Mouse (Mus musculus) midbrain, embryonic 14.5 days (tissue): Measurements from ENCODE around the gene Map3k21. TPM values are rescaled to one million over a fixed set of nuclear protein-coding genes. Genes with fewer than 3 reads are reported as not detected.
A peak's percentile ranks its signal among the peaks of the same experiment; 100 is the strongest.

ENCODE experiments used
- ATAC-seq: fragments of 200-750 bp; cut with Nextera tagmentation; 2 replicates; pipeline ENCODE4 v1.8.0; 2017; ENCODE audit warnings: moderate number of reproducible peaks, moderate library complexity; ENCODE audit not compliant: low FRiP score, low TSS enrichment
- DNase-seq: peaks from one replicate; pipeline ENCODE4 v3.0.0-alpha.2; 2015
- H3K27ac ChIP-seq: fragments of 300-500 bp; sonication (generic); replicated peaks from 2 replicates; pipeline ENCODE4 v1.5.1; 2014; ENCODE audit warnings: mild to moderate bottlenecking, low read depth, low read length, moderate library complexity
- H3K27me3 ChIP-seq: fragments of 300-500 bp; sonication (generic); 2 replicates; pipeline ENCODE4 v1.6.1; 2014; ENCODE audit warnings: low read length, control low read depth, mixed read lengths; ENCODE audit not compliant: control insufficient read depth, insufficient read depth
- H3K36me3 ChIP-seq: fragments of 300-500 bp; sonication (generic); 2 replicates; pipeline ENCODE4 v1.6.1; 2014; ENCODE audit warnings: low read length, control low read depth; ENCODE audit not compliant: control insufficient read depth, insufficient read depth
- H3K4me1 ChIP-seq: fragments of 300-500 bp; sonication (generic); 2 replicates; pipeline ENCODE4 v1.6.1; 2014; ENCODE audit warnings: mild to moderate bottlenecking, antibody characterized with exemption, low read length, control low read depth; ENCODE audit not compliant: control insufficient read depth, insufficient read depth
- H3K4me2 ChIP-seq: fragments of 300-500 bp; sonication (generic); 2 replicates; pipeline ENCODE4 v1.6.1; 2014; ENCODE audit warnings: mild to moderate bottlenecking, low read length, moderate library complexity
- H3K4me3 ChIP-seq: fragments of 300-500 bp; sonication (generic); replicated peaks from 2 replicates; pipeline ENCODE4 v1.5.1; 2014; ENCODE audit warnings: low read depth, low read length
- H3K9ac ChIP-seq: fragments of 300-500 bp; sonication (generic); replicated peaks from 2 replicates; pipeline ENCODE4 v1.6.1; 2014; ENCODE audit warnings: mild to moderate bottlenecking, low read length, moderate library complexity
- H3K9me3 ChIP-seq: fragments of 300-500 bp; sonication (generic); 2 replicates; pipeline ENCODE4 v1.6.1; 2016; ENCODE audit warnings: low read length, control low read depth, mixed read lengths; ENCODE audit not compliant: control insufficient read depth
- WGBS: fragments of 180-500 bp; shearing (Covaris S2); extraction: QIAGEN DNeasy Blood & Tissue Kit; methylation state at CpG from one replicate; pipeline ENCODE4 v1.1.7; 2014; 5-methylcytosine and 5-hydroxymethylcytosine counted together
- polyA plus RNA-seq: library from polyadenylated mRNA; unstranded; fragments of >200 nt; fragmentation: Nextera tagmentation; extraction: Ambion mirVana; gene quantifications from 2 replicates; pipeline ENCODE4 v1.2.1, GENCODE M21; 2014

Gene Map3k21
- polyA plus RNA-seq, 1 experiment from 2014 or later = 0.63 TPM

DNA sequence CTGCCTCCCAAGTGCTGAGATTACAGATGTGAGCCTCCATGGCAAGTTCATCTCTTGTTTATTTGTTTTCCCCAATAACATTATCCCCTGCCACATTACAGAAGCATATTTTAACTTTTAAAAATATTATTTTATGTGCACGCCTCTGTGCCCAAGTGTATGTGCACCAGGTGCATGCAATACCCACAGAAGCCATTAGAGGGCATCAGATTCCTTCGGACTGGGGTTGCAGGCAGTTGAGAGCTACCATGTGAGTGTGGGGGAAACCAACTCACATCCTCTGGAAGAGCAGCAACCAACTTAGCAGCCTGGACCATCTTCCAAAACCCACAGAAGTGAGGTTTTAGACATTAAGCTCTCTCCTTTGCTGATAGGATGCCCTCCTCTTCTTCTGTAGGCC, 2.9 kb upstream of the Map3k21 start:
- no peaks in the 10 kb centered on the region for H3K9me3 ChIP-seq
- H3K9ac ChIP-seq = no peak overlapping the region
- peaks cover 38% of the 10 kb centered on the region for H3K27me3 ChIP-seq
- no peak for ATAC-seq
- H3K36me3 ChIP-seq = no peaks in the 10 kb centered on the region
- 75% methylated on average over 2 of the region's 2 CpGs for WGBS
- H3K4me3 ChIP-seq = no peak overlapping the region
- no peak for DNase-seq
- no peak overlapping the region for H3K4me2 ChIP-seq
- H3K27ac ChIP-seq = no peak overlapping the region
- H3K4me1 ChIP-seq = 0 out of 2 replicates have a peak, but pooled peaks cover 11% of the 10 kb centered on the region

DNA sequence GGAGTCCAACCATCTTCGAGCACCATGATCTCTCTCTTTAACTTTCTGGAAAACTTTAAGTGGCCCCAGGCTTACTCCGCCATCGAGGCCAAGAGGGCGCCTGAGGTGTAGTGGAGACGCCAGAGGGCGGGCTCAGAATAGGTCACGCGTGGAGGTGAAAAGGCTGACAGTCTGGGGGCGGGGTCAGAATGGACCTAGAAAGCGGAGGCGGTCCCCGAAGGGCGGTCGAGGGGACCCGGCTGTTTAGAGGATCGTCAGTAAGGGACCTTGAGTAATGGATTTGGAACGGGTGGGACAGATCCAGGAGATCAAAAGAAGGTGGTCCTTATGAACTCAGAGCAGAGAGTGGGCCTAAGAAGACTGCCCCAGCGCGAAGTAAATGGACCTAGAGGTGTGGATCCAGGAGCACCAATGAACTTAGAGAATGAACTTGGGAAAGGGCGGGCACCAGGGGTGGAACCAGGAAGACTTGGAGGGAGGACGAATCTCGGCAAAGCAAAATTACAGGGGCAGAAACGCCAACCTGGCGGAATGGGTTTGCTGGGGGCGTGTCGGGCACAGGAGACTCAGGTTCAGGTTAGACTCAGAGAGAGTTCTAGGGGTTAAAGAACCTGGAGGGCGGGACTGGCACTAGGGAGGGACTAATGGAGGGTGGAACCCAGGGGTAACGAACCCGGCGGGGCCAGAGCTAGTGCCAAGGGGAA, 437 bp upstream of the Map3k21 start:
- no peak for DNase-seq
- Histone ChIP-seq H3K27me3 (peaks cover 44% of the 10 kb centered on the region), H3K4me3 (peak overlapping the region; percentile 49), H3K9ac (no peak overlapping the region), H3K4me1 (0 out of 2 replicates have a peak, but pooled peaks cover 11% of the 10 kb centered on the region), H3K27ac (no peak overlapping the region), H3K9me3 (no peaks in the 10 kb centered on the region), H3K36me3 (no peaks in the 10 kb centered on the region), H3K4me2 (peak overlapping the region; percentile 95)
- no peak for ATAC-seq
- 5% methylated on average over 30 of the region's 30 CpGs for WGBS

DNA sequence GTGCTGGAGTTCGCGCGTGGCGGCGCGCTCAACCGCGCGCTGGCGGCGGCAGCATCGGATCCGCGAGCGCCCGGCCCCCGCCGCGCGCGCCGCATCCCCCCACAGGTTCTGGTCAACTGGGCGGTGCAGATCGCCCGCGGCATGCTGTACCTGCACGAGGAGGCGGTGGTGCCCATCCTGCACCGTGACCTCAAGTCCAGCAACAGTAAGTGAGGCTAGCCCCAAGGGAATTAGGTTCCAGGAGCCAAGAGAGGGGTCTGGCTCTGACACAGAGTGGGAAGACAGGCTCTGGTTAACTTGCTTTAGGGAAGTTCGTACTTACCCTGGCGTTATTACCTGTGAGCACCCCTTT, 955 bp downstream of the Map3k21 start:
- no peak for ATAC-seq
- WGBS = 3% methylated on average over 31 of the region's 31 CpGs
- H3K27me3 ChIP-seq = peaks cover 44% of the 10 kb centered on the region

DNA sequence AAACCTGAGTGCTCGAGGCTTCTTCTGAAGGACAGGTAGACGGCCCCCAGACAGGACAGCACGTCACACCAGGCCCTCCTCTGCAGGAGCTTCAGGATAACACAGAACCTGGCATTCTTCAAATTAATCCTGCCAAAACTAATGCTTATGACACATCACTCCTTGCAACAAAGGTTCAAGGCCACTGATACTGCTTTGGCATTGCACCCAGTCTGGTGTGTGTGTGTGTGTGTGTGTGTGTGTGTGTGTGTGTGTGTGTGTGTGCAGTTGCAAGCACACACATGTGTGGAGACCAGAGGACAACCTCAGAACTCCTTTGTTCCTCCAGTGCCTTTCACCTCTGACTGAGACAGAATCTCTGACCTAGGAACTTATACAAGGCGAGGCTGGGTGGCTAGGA, 3.0 kb downstream of the Map3k21 start:
- no peak overlapping the region for H3K4me3 ChIP-seq
- no peak for DNase-seq
- 0 out of 2 replicates have a peak, but pooled peaks cover 11% of the 10 kb centered on the region for H3K4me1 ChIP-seq
- H3K27me3 ChIP-seq = peaks cover 44% of the 10 kb centered on the region
- H3K36me3 ChIP-seq = no peaks in the 10 kb centered on the region
- H3K27ac ChIP-seq = no peak overlapping the region
- 81% methylated on average over 4 of the region's 4 CpGs for WGBS
- no peaks in the 10 kb centered on the region for H3K9me3 ChIP-seq
- H3K9ac ChIP-seq = no peak overlapping the region
- H3K4me2 ChIP-seq = no peak overlapping the region
- no peak for ATAC-seq

More for the DNA sequence above, 955 bp downstream of the Map3k21 start:
- Histone ChIP-seq H3K36me3 (no peaks in the 10 kb centered on the region), H3K4me1 (0 out of 2 replicates have a peak, but pooled peaks cover 11% of the 10 kb centered on the region), H3K9ac (peak overlapping the region; percentile 53; the same call in 1 of the 2 replicates), H3K27ac (no peak overlapping the region), H3K4me3 (peak overlapping the region; percentile 49), H3K9me3 (no peaks in the 10 kb centered on the region), H3K4me2 (peak overlapping the region; percentile 95)
- no peak for DNase-seq

DNA sequence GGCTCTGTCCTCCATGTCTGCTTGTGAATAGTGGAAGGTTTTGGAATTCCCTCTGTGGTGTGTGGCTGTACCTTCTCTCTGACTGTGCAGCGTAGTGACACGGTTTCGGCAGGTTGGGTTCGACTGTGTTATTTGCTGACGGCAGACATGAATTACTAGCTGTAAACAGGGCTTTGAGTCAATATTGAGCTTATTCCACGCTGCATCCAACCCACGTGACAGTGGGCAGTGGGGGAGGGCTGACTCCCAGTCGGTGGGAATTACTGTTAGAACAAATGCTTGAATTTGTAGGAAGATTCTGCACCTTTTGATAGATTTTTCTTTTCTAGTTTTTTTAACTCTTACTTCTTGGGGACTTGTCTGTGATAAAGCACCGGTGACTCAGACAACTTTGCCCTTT, 4.1 kb downstream of the Map3k21 start:
- Histone ChIP-seq H3K27me3 (peaks cover 35% of the 10 kb centered on the region), H3K27ac (no peak overlapping the region)

DNA sequence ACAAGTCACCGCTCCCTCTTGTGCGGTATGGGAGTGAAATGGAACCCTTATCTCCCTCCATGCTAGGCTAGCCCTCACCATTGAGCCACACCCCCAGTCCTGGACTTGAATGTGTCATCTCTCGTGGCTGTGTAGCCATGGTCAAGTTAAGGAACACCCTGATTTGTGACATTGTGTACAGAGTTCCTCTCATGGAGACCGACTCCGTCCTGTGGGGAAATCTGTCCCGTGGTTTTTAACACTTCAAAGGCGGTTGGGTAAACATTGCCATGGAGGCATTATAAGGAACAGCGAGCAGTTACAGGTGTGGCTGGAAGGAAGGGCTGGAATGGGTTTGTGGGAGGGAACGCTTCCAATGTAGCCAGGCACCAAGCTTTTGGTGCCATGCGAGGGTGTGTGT, 6.8 kb downstream of the Map3k21 start:
- Histone ChIP-seq H3K4me1 (no peaks in the 10 kb centered on the region), H3K9ac (no peak overlapping the region), H3K4me3 (no peak overlapping the region), H3K27ac (no peak overlapping the region), H3K4me2 (no peak overlapping the region), H3K9me3 (no peaks in the 10 kb centered on the region), H3K27me3 (peaks cover 9% of the 10 kb centered on the region), H3K36me3 (no peaks in the 10 kb centered on the region)
- 83% methylated on average over 10 of the region's 10 CpGs for WGBS
- DNase-seq = no peak
- no peak for ATAC-seq

More for the DNA sequence above, 4.1 kb downstream of the Map3k21 start:
- Histone ChIP-seq H3K9me3 (no peaks in the 10 kb centered on the region), H3K9ac (no peak overlapping the region), H3K4me3 (no peak overlapping the region), H3K4me2 (no peak overlapping the region), H3K4me1 (0 out of 2 replicates have a peak, but pooled peaks cover 11% of the 10 kb centered on the region), H3K36me3 (no peaks in the 10 kb centered on the region)
- ATAC-seq (no peak), DNase-seq (no peak)
- WGBS = 84% methylated on average over 9 of the region's 9 CpGs

DNA sequence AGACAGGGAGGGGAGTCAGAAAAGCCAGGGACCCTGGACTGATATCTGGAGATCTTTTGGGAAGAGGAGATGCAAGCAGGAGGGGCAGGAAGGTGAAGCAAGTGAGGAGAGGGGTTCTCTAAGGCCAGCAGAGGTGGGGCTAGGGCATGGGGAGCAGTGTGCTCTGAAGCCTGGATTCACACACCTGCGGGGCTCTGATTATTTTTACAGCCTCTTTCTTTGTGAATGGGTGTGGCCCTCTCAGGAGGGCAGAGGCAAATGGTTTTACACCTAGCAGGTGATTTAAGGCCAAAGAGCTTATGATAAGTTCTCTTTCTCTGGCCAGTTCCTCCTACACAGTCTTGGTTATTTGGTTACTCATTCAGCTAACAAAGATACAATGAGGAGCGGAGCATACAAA, 8.5 kb downstream of the Map3k21 start:
- 90% methylated on average over 2 of the region's 2 CpGs for WGBS
- ATAC-seq = no peak
- no peaks in the 10 kb centered on the region for H3K9me3 ChIP-seq

DNA sequence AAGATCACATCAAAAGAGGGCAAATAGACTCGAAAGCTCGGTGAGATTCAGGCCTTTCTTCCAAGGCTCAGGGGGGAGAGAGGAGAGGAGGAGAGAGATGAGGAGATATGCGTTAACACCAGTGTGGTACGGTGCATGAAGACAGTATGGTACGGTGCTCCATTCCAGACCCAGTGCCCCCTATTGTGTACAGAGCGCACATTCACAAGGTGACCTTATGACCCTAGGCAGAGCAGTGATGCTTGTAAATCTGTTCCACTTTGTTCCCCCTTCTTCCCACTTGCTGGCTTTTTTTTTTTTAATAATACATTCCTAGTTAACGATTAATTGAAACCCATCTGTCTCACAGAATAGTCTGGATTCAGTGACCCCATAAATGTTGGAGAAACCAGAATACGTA, 9.3 kb downstream of the Map3k21 start:
- ATAC-seq = no peak
- 44% methylated on average over 8 of the region's 8 CpGs for WGBS

More for the DNA sequence above, 8.5 kb downstream of the Map3k21 start:
- Histone ChIP-seq H3K27me3 (no peaks in the 10 kb centered on the region), H3K4me2 (no peak overlapping the region), H3K4me3 (no peak overlapping the region), H3K9ac (no peak overlapping the region), H3K27ac (no peak overlapping the region), H3K36me3 (no peaks in the 10 kb centered on the region), H3K4me1 (no peaks in the 10 kb centered on the region)
- DNase-seq = no peak

DNA sequence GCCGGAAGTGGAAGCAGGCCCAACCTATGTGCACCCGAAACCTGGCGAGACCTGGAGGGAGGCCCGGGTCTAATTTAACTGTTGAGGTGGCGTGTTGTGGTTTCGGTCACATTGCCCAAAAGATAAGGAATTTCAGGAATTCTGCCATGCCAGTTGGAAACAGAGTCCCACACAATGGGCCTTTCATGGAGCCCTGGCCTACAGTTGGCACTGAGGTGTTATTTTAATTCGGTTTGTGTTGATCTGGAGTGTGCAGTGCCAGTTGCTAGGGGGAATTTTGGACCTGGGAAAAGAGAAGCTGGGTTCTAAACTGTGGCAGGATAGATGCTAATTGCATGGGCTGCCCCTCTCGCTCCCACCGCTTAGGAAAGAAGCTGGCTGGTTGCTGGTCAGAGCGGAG, 10.0 kb downstream of the Map3k21 start:
- Histone ChIP-seq H3K4me2 (no peak overlapping the region), H3K4me1 (no peaks in the 10 kb centered on the region), H3K4me3 (no peak overlapping the region), H3K9me3 (no peaks in the 10 kb centered on the region), H3K36me3 (no peaks in the 10 kb centered on the region), H3K9ac (no peak overlapping the region), H3K27me3 (no peaks in the 10 kb centered on the region), H3K27ac (no peak overlapping the region)
- no peak for ATAC-seq
- WGBS = 83% methylated on average over 10 of the region's 10 CpGs
- no peak for DNase-seq

More for the DNA sequence above, 9.3 kb downstream of the Map3k21 start:
- no peak overlapping the region for H3K27ac ChIP-seq
- no peak for DNase-seq
- H3K36me3 ChIP-seq = no peaks in the 10 kb centered on the region
- no peaks in the 10 kb centered on the region for H3K4me1 ChIP-seq
- no peak overlapping the region for H3K9ac ChIP-seq
- H3K4me3 ChIP-seq = no peak overlapping the region
- H3K9me3 ChIP-seq = no peaks in the 10 kb centered on the region
- H3K4me2 ChIP-seq = no peak overlapping the region
- H3K27me3 ChIP-seq = no peaks in the 10 kb centered on the region
